Mouse (Mus musculus): ENCODE measurements around the gene Eya4. TPM values are rescaled to one million over a fixed set of nuclear protein-coding genes. Genes with fewer than 3 reads are reported as not detected.

The Eya4 gene
- polyA plus RNA-seq, 1 experiment from 2014 or later: 7.8 TPM

GRCm38 (mm10) chr10:23090323-23090722, 260.3 kb downstream of the Eya4 start:
- Histone ChIP-seq H3K4me2 (replicated peaks) (no peak overlapping the region), H3K27ac (replicated peaks) (no peak overlapping the region), H3K36me3 (no peaks in the 10 kb centered on the region), H3K9me3 (replicated peaks) (no peaks in the 10 kb centered on the region), H3K27me3 (no peaks in the 10 kb centered on the region), H3K4me1 (peaks cover 9% of the 10 kb centered on the region), H3K9ac (no peak overlapping the region), H3K4me3 (replicated peaks) (no peak overlapping the region)
- ATAC-seq (ENCODE audit: insufficient number of reproducible peaks, low FRiP score, low TSS enrichment, low read depth): no peak
- WGBS: 64% methylated on average over 1 of the region's 1 CpGs

- no peaks in the 10 kb centered on the region for H3K9me3 ChIP-seq (replicated peaks)
- no peak for ATAC-seq (ENCODE audit: insufficient number of reproducible peaks, low FRiP score, low TSS enrichment, low read depth)
Measured at GRCm38 (mm10) chr10:23089271-23089670, 261.3 kb downstream of the Eya4 start.

DNA sequence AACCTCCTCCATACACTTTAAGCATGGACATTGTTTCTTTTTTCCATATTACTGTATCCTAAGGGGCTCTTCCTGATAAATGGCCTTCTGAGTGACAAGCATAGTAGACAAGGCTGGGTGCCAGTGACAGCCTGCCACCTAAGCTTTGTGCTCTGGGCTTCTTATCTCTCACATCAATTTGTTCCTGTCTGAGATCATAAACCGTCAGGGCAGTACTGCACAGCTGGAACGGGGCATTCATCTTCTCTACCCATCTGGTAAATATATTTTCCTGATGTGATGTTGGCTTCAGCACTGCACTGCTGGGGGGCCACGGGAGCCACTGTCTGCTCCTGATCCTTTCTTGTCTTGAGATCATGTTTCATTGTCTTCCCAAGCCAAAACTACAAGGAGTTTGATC, 261.8 kb downstream of the Eya4 start:
- ATAC-seq (ENCODE audit: insufficient number of reproducible peaks, low FRiP score, low TSS enrichment, low read depth): no peak
- no peak overlapping the region for H3K27ac ChIP-seq (replicated peaks)
- no peaks in the 10 kb centered on the region for H3K9me3 ChIP-seq (replicated peaks)
- no peak overlapping the region for H3K4me3 ChIP-seq (replicated peaks)
- H3K4me2 ChIP-seq (replicated peaks): no peak overlapping the region
- H3K27me3 ChIP-seq: no peaks in the 10 kb centered on the region
- WGBS: 17% methylated on average over 3 of the region's 3 CpGs
- H3K4me1 ChIP-seq: peaks cover 9% of the 10 kb centered on the region
- H3K36me3 ChIP-seq: no peaks in the 10 kb centered on the region
- no peak overlapping the region for H3K9ac ChIP-seq

More at GRCm38 (mm10) chr10:23089271-23089670, 261.3 kb downstream of the Eya4 start:
- WGBS: 84% methylated on average over 6 of the region's 6 CpGs
- Histone ChIP-seq H3K27me3 (no peaks in the 10 kb centered on the region), H3K4me1 (peaks cover 9% of the 10 kb centered on the region), H3K4me2 (replicated peaks) (no peak overlapping the region), H3K9ac (no peak overlapping the region), H3K27ac (replicated peaks) (no peak overlapping the region), H3K36me3 (no peaks in the 10 kb centered on the region), H3K4me3 (replicated peaks) (no peak overlapping the region)

- H3K4me3 ChIP-seq (replicated peaks): no peak overlapping the region
- H3K27me3 ChIP-seq: no peaks in the 10 kb centered on the region
- ATAC-seq (ENCODE audit: insufficient number of reproducible peaks, low FRiP score, low TSS enrichment, low read depth): no peak
- no peak overlapping the region for H3K27ac ChIP-seq (replicated peaks)
- peaks cover 9% of the 10 kb centered on the region for H3K4me1 ChIP-seq
- no peaks in the 10 kb centered on the region for H3K9me3 ChIP-seq (replicated peaks)
- H3K36me3 ChIP-seq: no peaks in the 10 kb centered on the region
- 64% methylated on average over 21 of the region's 21 CpGs for WGBS
- H3K9ac ChIP-seq: no peak overlapping the region
- H3K4me2 ChIP-seq (replicated peaks): no peak overlapping the region
Measured at GRCm38 (mm10) chr10:23086352-23087215, 264.0 kb downstream of the Eya4 start.

- no peak for ATAC-seq (ENCODE audit: insufficient number of reproducible peaks, low FRiP score, low TSS enrichment, low read depth)
- Histone ChIP-seq H3K27me3 (no peaks in the 10 kb centered on the region), H3K36me3 (no peaks in the 10 kb centered on the region), H3K9ac (no peak overlapping the region), H3K9me3 (replicated peaks) (no peaks in the 10 kb centered on the region), H3K4me2 (replicated peaks) (no peak overlapping the region), H3K4me1 (no peaks in the 10 kb centered on the region), H3K4me3 (replicated peaks) (no peak overlapping the region), H3K27ac (replicated peaks) (no peak overlapping the region)
- 28% methylated on average over 4 of the region's 4 CpGs for WGBS
Measured at GRCm38 (mm10) chr10:23081548-23081828, 269.1 kb downstream of the Eya4 start.

DNA sequence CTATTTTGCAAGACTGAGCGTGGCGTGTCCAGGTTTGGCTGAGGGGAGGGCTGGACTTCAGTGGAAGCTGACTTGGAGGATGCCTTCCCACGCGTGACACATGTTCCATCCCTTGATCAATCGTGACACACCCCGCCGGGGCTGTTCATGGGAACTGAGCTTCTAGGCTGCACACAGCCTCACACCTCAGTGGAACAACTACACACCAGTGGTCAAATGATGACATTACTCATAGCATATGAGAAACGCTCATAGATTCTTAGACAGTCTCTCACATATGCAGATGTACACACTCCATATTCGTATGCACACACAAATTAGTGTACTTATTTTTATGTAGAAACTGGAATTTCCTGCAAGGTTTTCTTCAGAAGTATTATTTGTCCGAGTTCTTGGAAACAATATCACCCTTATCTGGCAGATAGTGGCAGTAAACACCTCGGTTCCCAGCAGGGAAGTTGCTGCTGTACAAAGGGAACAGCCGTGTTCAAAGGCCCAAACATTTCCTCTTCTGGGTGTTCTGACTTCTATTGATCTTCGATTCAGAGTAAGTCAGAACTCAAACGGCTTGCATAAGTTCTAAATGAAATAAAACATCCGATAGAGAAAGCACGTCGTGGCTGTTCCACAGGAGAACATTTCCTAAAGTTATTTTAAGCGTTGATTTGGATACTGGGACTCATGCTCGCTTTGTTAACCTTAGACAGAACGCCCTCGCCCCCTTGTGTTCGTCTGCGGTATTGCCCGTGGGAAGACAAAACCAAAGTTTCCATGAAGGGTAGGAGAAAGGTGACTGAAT, 269.6 kb downstream of the Eya4 start:
- Histone ChIP-seq H3K9ac (no peak overlapping the region), H3K9me3 (replicated peaks) (no peaks in the 10 kb centered on the region), H3K4me2 (replicated peaks) (peak overlapping the region; percentile 32; the same call in 1 of the 2 replicates), H3K4me3 (replicated peaks) (no peak overlapping the region), H3K36me3 (no peaks in the 10 kb centered on the region), H3K4me1 (no peaks in the 10 kb centered on the region), H3K27ac (replicated peaks) (no peak overlapping the region), H3K27me3 (no peaks in the 10 kb centered on the region)
- no peak for ATAC-seq (ENCODE audit: insufficient number of reproducible peaks, low FRiP score, low TSS enrichment, low read depth)
- WGBS: 37% methylated on average over 24 of the region's 24 CpGs

DNA sequence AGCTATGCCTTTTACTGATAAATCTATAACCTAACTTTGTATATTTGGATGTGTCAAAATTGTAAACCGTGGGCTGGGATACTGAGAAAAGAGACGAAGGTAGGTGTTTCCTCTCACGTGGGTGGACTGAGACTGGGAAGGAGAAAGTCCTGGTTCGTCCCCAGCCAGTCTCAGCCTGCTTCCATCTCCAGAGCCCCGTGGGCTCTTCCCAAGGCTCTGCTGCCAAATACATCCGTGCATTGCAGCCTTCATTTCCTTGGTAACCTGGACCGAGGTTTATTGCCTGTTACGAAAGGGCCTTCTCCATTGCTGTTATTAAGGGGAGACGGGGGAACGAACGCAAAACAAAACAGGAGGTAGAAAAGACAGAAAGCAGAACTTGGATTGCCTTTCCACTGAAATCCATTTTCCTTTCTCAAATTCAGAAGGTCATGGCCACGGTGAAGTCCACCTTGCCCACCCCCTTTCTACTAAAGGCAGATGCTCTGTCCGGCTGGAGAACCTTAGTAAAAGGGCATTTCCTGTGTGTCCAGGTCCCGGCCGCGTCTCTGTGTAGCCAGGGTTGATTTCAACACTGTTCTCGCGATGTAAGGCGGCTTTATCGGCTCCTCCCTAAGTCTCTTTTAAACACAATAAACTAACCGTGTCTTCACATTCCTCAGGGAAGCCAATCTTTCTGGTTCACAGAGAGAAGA, 273.7 kb downstream of the Eya4 start:
- ATAC-seq (ENCODE audit: insufficient number of reproducible peaks, low FRiP score, low TSS enrichment, low read depth): no peak
- Histone ChIP-seq H3K4me2 (replicated peaks) (peak overlapping the region; percentile 18; the same call in 1 of the 2 replicates), H3K4me3 (replicated peaks) (peak overlapping the region; percentile 15), H3K9me3 (replicated peaks) (no peaks in the 10 kb centered on the region), H3K9ac (no peak overlapping the region), H3K36me3 (no peaks in the 10 kb centered on the region), H3K27ac (replicated peaks) (no peak overlapping the region), H3K4me1 (no peaks in the 10 kb centered on the region), H3K27me3 (no peaks in the 10 kb centered on the region)
- WGBS: 66% methylated on average over 21 of the region's 21 CpGs

DNA sequence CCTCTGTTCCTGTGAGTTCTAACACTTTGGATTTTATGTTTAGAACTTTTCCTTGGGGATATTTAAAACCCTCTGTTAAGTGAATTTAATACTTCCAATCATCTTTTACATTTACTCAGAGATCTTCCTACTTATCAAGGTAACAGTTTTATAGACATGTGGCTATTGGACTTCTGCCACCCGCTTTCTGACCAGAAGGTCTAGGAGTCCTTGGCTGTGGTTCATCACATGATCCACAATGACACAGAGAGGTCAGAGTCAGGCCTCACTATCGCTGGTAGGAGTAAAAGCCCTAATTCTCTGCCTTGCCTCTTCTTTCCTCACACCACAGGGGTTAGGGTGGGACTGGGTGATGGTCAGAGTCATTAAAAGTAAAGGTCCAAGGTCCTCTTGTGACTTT, 277.2 kb downstream of the Eya4 start:
- no peak for ATAC-seq (ENCODE audit: insufficient number of reproducible peaks, low FRiP score, low TSS enrichment, low read depth)
- 79% methylated on average over 2 of the region's 2 CpGs for WGBS
- no peak overlapping the region for H3K9ac ChIP-seq
- no peaks in the 10 kb centered on the region for H3K9me3 ChIP-seq (replicated peaks)
- no peaks in the 10 kb centered on the region for H3K36me3 ChIP-seq
- H3K4me1 ChIP-seq: no peaks in the 10 kb centered on the region
- H3K4me3 ChIP-seq (replicated peaks): no peak overlapping the region
- H3K27ac ChIP-seq (replicated peaks): no peak overlapping the region
- no peak overlapping the region for H3K4me2 ChIP-seq (replicated peaks)
- H3K27me3 ChIP-seq: no peaks in the 10 kb centered on the region

DNA sequence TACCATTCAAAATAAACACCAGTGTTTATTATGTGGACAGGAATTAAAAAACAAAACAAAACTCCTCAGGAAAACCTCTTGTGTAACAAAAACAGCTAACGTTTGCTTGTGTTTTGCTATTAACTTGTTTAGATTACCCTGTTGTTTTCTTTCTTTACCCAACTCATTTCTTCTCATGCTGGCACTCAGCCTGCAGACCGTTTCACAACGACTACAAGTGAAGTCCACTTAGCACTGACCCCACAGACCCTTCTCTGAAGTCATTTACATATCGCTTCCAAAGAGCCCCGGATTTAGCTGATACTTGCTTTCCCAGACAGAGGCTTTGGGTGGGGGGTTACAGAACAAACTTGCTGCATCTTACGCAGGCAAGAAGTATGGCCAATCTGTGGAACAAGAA, 286.9 kb downstream of the Eya4 start:
- peaks cover 6% of the 10 kb centered on the region for H3K4me1 ChIP-seq
- ATAC-seq (ENCODE audit: insufficient number of reproducible peaks, low FRiP score, low TSS enrichment, low read depth): no peak
- no peaks in the 10 kb centered on the region for H3K9me3 ChIP-seq (replicated peaks)
- WGBS: 64% methylated on average over 6 of the region's 6 CpGs
- no peak overlapping the region for H3K4me2 ChIP-seq (replicated peaks)
- H3K27ac ChIP-seq (replicated peaks): no peak overlapping the region
- H3K27me3 ChIP-seq: no peaks in the 10 kb centered on the region
- H3K4me3 ChIP-seq (replicated peaks): no peak overlapping the region
- H3K9ac ChIP-seq: no peak overlapping the region
- no peaks in the 10 kb centered on the region for H3K36me3 ChIP-seq

- Histone ChIP-seq H3K9ac (no peak overlapping the region), H3K9me3 (replicated peaks) (no peaks in the 10 kb centered on the region), H3K27me3 (no peaks in the 10 kb centered on the region), H3K27ac (replicated peaks) (no peak overlapping the region), H3K4me3 (replicated peaks) (no peak overlapping the region), H3K4me2 (replicated peaks) (no peak overlapping the region), H3K4me1 (peaks cover 6% of the 10 kb centered on the region), H3K36me3 (no peaks in the 10 kb centered on the region)
- 85% methylated on average over 5 of the region's 5 CpGs for WGBS
- no peak for ATAC-seq (ENCODE audit: insufficient number of reproducible peaks, low FRiP score, low TSS enrichment, low read depth)
Measured at GRCm38 (mm10) chr10:23062719-23063118, 287.9 kb downstream of the Eya4 start.

GRCm38 (mm10) chr10:23060694-23061060, 289.9 kb downstream of the Eya4 start:
- Histone ChIP-seq H3K36me3 (no peaks in the 10 kb centered on the region), H3K4me3 (replicated peaks) (no peak overlapping the region), H3K27ac (replicated peaks) (no peak overlapping the region), H3K27me3 (no peaks in the 10 kb centered on the region), H3K4me2 (replicated peaks) (no peak overlapping the region), H3K9ac (no peak overlapping the region), H3K4me1 (peaks cover 6% of the 10 kb centered on the region), H3K9me3 (replicated peaks) (no peaks in the 10 kb centered on the region)
- no peak for ATAC-seq (ENCODE audit: insufficient number of reproducible peaks, low FRiP score, low TSS enrichment, low read depth)
- 64% methylated on average over 3 of the region's 3 CpGs for WGBS
